Mouse (Mus musculus): ENCODE measurements at regions not wholly inside any gene's neighbourhood (a gene's known extent, or its start where the extent isn't known, plus 50 kb on each side); places are given as distances from the start of the nearest gene placed in this dataset.

GRCm38 (mm10) chr15:11489116-11489515, 89.7 kb upstream of the Tars start:
- TF ChIP-seq CTCF (IDR thresholded peaks at IDR 0.05; ENCODE audit: extremely low read depth, insufficient read depth, insufficient read length, insufficient replicate concordance) (no peak), POLR2A (IDR thresholded peaks at IDR 0.05; ENCODE audit: low read depth, low read length) (no peak)
